Mouse (Mus musculus) cerebellum, postnatal 36 days (tissue): ENCODE measurements at regions not wholly inside any gene's neighbourhood (a gene's known extent, or its start where the extent isn't known, plus 50 kb on each side); places are given as distances from the start of the nearest gene placed in this dataset.
"Not testable (repeated sequence)": the region's sequence is repeated elsewhere in the genome, so short reads cannot be mapped to it uniquely, and the experiment has no call there.

Experiments used
- DNase-seq, 2 experiments: peaks; one replicate each; pipeline ENCODE4 v3.0.0; 2021 to 2022; ENCODE audit warnings: mixed read lengths in 2 of 2

DNA sequence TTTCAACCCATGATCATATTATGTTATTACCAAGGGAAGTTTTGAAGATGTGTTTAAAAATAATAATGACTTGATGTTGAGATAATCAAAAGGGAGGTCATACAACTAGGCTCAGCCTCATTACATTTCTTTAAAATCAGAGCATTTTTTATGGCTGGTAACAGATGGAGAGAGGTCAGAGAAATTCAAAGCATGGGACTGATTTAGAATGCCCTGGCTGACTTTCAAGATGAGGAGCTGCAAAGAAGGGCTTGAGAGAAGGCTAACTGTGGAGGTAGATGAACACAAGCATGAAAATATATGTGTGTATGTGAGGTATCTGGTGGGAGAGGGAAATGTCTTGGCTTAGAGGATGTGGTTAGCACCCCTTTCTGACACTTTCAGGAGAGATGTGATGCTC, 502.6 kb upstream of the Gdi2 start:
- peak in 1 of 2 experiments; percentile 18 for DNase-seq

DNA sequence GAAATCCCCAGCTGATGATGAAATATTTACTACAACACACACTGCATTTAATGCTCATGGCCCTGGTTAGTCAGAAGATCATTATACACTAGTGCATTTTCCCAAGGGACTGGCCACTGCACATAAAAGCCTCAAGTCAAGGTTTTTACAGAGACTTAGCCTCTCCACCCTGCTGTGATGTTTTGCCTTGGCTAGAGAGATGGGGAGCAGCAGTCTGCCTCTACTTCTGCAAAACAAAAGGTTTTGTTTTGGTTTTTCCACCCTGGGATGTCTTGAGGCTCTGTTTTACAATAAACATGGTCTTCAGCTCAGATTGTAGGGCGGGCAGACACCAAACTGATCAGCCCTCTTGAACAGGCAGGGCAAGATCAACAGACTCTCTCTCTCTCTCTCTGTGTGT, 500.9 kb upstream of the Gdi2 start:
- DNase-seq, result not testable (repeated sequence)

DNA sequence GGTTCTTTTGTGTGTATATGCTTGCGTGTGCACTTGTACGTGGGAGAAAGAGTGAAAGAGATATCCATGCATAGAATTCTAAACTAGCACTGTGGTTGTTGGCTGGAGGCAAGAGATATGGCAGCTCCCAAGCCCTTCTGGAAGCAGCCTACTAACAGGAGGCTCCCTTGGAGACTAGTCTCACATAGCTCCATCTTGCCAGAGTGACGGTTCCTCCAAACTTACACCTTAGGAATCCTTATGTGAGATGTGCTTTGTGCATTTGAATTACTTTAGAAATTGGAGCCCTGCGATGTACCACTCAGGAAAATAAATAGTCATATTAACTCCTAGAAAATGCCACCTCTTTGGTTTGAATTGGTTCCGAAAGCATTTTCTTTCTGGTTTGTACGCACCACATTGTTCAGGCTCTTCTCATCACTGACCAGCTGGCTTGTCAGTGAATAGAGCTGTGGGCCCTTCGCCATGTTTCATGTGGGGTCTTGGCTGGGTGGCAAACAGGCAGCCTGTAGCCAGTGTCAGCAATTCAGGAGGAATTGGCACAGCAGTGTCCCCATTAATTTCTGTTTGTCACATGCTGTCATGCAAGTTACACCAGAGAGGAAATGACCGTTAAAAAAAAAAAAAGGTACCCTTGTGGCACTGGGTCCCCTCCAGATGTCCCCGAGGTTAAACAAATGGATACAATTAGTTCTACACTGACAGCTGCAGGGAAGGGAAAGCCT, 491.3 kb upstream of the Gdi2 start:
- DNase-seq, result peak in 1 of 2 experiments; percentile 30

DNA sequence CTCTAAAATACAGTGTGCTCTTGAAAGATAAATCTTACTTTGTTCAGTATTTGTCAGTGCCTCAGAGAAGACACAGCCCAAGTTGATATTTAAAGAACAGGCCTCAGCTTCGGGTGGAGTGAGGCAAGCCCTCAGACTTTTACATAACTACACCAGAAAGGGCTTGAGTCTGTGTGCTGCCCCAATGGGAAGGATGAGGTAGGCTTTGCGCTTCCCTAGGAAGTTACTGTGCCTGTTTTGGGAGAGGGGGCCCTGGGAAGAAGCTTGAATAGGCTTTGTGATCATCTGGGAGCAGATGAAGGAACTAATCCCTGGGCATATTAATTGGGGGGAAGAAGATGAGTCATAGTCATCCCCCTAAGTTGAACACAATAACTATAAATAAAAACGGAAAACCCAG, 454.4 kb upstream of the Gdi2 start:
- DNase-seq, result not testable (repeated sequence)

DNA sequence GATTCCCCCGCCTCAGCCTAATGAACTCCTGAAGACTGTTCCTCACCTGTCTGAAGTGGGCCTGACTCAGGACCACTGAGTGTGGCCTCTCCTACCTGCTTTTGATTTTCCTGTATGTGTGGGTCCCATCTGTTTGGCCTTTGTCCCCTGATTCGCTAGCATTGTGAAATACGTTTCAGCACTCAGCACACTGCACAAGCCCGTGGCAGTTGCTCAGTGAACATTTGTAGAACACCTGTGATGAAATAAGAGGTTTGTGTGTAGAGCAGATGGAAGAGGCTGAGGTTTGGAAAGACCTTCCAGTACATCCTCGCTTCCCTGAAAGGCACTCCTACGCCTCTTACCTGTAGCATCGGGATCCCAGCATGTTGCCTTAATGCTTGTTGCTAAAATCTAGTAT, 447.9 kb upstream of the Gdi2 start:
- DNase-seq, result not testable (repeated sequence)

DNA sequence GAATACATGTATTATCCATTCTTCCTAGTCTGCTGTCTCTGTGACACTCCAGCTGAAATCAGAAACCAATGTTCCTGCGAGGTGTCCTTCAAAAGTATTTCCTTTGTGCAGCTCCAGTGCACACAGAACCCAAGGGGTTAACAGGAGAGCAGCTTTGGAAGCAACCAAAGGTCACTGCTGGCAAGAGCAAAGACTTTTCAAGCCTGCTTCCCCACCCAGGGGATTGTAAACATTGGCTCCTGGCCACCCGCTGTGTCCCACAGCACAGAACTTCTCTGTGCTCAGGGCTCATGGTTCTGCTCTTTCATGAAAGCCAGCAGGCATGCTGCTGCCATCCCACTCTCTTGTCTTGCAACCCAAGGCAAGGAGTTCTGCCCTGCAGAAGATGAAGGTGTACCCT, 431.3 kb upstream of the Gdi2 start:
- DNase-seq, result not testable (repeated sequence)

DNA sequence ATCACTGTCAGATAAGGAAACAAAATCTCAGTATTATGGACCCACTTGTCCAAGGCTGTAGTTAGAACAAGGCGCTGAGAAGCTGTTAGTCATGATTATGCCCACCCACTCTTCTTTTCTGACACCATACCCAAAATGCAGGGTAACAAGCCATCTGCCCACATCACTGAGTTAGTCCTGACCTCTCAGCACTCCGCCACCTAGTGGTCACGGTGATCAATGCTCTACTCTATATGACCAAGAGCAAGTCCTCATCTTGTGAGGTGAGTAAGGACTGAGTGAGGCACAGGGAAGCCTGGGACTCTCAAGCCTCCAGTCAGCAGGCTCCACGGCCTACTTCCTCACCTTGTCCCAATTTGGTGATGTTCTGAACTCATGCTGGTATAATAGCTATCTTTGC, 409.7 kb upstream of the Gdi2 start:
- DNase-seq, result peak in 1 of 2 experiments; percentile 2

DNA sequence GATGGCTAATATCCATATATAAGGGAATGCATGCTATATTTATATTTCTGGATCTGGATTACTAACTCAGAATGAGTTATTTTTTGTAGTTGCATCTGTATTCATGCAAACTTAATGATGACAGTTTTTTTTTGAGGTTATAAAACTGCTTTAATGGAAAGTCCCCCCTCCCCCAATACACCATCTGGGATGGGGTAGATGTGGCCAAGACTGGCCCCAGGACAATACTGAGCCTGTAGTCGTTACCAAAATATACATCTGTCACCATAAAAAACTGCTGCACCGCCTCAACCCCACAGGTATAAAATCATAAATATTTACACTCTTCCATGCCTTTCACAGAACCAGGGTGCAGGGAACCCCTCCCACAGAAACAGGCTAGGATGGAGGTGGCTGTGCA, 400.6 kb upstream of the Gdi2 start:
- not testable (repeated sequence) for DNase-seq

DNA sequence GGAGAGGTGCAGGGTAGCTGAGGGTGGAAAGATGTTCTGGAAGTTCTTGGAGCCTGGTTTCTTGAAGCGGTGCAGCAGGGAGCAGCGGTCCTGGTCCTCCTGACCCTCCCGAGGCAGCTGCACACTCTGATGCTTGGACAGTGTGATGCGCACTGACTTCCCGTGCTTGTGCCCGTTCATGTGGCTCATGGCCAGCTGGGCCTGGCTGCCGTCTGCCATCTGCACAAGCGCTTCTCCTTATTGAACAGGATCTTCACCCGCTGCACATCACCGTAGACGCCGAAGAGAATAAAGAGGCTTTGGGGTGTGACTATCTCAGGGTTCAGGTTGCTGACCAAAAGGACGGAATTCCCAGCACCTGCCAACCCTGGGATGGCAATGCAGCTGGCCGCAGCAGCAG, 399.2 kb upstream of the Gdi2 start:
- DNase-seq, result peak; percentile 25 to 26

DNA sequence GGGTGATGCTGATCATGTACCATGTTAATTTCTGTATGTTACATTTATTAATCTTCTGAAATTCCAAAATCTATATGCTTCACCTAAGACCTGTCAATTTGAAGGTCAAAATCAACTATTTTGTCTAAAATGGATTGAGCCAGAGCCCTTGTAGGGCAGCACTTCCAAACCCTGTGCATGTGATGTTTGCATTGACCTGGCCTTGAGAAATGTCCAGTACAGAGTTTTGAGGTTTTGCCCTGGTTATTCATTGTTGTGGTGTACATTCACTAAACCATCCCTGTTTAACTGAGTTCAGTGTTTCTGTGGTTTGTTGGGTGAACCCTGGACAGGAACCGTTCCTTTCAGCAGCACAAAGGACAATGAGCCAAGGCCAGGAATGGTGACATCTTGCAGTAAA, 392.4 kb upstream of the Gdi2 start:
- not testable (repeated sequence) for DNase-seq
